Mouse (Mus musculus) G1E-ER4 (cell line): ENCODE results near the gene Gif. TPM values are rescaled to one million over a fixed set of nuclear protein-coding genes. Genes with fewer than 3 reads are reported as not detected.

ENCODE experiments used
- GATA1 ChIP-seq: IDR thresholded peaks from one replicate; pipeline ENCODE4 v1.8.0; 2012; ENCODE audit warnings: low read length, inconsistent platforms
- polyA plus RNA-seq: library from polyadenylated mRNA; stranded (reverse); fragments of >175 nt; gene quantifications from 2 replicates; pipeline ENCODE4 v1.2.3, GENCODE M21; 2012

Gene Gif
- polyA plus RNA-seq, result not detected in 2 replicates

DNA sequence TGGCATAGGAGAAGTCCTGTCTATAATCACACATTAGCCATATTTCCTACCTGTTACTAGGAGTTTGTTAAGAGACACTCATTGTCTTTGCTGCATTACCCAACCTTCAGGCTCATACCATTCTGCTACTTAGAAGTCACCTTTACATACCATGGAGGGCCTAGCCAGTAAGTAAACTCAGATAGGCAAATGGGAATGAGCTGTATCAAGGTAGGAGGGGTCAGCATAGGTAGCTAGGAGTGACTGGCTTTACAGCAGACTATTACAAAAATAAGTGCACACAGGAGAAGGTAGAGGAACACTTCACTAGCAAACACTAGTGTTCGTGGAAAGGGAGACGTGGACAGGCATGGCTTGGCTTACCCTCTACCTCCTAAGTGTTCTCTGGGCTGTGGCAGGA lies at the start of gene Gif:
Gene Gif (plus strand): TSS at position 257 of the 400 bp plus-strand sequence.
- no peak for TF ChIP-seq GATA1

DNA sequence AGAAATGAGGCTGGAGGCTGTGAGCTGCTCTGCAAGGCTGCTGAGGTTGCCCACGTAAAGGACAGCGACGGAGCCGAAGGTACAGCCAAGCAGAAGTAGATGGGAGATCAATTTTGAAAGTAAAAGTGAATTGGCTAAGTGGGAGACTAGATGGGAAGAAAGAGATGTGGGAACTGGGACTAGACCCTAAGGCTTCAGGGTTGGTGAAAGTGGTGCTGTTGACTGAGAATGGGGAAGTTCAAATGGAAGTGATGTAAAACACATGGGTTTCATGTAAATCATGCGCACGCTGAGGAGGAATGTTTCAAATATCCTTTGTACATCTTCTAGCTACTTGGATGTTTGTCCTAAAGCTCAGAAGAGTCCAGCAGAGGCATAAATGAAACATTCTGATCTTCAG lies 49.0 kb upstream of the Gif start:
- TF ChIP-seq GATA1, result no peak

DNA sequence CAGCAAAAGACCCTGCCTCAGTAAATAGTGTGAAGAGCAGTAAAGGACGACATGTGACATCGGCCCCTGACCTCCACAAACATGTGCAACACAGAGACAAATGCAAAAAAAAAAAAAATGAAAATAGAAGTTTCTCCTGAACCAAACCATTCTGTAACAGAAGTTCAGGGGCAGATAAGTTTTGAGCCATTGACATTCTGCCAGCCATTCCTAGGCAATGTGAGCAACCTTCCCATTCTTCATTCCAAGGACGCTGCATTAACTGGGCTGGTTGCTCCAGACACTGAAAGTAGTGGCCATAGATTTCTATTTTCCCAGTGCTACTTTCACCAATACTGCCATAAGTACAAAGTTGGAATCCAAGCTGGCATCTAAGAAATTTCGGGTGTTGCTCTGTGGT lies 34.9 kb upstream of the Gif start:
- TF ChIP-seq GATA1, result no peak

DNA sequence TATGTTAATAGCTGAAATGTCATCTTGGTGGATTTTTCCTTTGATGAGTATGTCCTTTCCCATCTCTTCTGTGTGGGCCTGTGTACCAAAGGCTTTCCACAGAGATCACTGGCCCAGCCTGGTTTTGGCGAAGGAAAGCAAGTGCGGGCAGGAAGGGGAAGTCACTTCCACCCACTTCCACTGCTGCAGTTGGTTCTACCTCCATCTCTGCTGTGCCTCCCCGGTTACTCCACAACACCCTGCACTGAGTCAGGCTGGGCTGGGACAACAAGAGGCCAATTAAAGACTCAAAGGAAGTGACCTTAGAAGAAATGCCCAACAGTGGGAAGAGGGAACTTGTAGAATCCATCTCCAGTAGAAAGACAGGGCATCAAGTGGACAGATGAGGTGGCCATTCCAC lies 27.3 kb upstream of the Gif start:
- no peak for TF ChIP-seq GATA1

DNA sequence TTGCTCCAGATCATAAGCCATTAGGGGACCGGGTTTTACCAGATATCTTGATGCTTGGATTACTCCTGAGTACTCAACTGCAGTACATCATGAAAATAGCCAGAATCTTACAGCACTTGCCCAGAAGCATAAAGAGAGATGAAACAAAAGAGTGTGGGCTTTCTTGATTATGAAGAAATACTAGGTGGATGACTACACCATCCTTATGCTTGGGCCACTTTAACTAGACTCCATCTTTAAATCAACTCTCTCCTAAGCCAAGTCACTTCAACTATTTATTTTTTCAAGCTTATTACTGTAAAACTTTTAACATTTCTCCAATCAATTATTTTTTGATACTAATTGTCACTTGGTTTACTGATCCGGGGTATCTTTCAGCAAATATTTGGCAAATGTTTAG lies 23.5 kb upstream of the Gif start:
- TF ChIP-seq GATA1, result no peak

DNA sequence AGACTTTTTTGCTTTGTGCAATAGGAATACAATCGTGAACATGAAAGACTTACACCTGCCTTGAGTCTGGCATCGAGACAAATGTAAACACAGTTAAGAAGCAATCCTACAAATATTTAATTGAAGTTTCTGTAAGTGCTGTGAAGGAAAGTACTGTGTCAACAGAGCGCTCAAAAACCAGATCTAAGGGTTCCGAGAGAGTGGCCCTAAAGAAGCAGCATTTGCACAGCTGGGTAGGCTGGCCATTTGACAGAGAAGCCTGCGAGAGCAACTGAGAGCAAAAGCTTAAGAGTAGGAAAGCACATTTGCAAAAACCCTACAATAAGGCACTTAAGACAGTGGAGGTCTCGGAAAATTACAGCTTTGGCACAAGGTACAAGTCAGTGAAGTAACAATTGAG lies 23.1 kb upstream of the Gif start:
- no peak for TF ChIP-seq GATA1

DNA sequence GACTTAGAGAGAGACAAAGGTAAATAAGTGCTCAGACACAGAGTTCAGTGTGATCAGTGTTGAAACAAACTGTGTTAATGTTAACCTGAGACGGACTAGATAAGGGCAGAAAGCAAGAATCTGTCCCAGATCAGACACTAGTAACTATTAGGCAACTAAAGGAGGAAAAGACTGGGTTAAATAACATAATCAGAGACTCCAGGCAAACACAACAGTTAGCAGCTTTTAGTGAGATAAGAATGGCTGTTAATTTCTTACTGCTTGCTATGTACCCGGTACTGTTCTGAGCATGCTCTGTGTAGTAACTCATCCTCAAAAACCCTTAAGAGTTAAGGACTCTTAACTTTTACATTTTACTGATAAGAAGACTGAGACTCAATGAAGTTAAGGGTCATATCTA lies 21.4 kb upstream of the Gif start:
- peak; percentile 49 for TF ChIP-seq GATA1

DNA sequence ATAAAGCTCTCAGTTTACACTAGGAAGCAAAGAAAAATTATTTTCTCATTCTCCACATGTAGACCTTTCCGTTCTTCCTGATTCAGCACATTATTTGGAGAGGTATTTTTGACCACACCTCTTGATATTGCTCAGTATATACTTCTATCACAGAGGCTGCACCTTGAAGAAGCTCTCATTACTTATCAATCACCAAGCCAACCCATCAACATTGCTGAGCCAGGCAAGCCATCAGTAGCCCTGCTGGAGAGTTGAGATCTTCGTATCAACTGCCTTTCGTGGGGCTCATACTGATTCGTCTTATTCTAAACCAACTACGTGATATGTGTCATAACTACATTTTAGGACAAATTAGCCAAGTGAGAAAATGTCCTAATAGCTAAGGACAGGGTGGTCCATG lies 20.1 kb upstream of the Gif start:
- TF ChIP-seq GATA1, result no peak

DNA sequence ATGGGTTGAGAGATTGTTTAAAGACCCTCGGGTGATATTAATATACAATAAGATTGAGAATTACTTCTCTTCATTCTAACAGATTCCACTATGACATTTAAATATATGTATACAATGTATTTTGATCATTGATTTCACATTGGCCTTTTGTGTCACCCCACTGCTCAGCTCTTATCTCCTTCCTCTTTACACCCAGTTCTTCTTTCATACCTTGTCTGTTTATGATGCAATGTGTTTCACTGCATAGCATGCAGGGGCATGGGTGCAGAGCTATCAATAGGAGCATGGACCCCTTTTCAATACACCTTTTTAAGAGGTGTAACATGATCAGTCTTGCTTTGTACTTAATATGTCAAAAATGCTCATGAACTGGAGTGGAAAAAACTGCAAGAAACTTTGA lies 17.1 kb upstream of the Gif start:
- TF ChIP-seq GATA1, result no peak

DNA sequence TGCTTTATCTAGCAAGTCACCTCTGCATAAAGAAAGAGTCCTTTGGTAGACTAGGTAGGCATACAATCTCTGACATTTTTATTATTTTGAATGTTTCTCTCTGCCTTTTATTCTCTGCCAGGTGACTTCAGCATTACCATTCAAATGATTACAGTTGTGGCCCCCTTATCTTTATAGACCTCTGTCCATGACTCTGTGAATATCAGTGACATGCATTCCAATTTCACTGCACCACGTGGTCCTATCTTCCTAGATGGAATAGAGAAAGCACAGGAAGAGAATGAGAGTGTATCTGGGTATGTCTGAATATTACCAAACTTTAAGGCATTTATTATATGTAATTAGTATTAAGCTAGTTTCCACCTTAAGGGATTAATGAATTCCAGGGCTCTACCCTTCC lies 10.9 kb upstream of the Gif start:
- no peak for TF ChIP-seq GATA1

DNA sequence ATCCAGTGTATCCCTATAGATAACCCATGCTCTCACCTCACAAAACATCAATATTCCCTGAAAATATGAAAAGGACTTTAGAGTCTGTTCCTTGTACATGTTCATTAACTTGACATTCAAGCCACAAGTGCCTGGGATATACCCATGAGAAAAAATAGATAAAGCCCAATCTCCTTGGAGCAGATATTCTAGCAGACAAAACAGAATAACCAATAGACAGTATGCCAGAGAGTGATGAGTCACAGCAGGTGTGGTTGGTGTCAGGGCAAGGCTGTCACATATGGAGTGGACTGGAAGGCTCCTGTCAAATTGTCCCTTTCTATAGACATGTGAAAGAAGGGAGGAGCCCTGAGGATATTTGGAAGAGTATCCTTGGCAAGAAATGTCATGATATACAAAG lies 1.7 kb upstream of the Gif start:
- no peak for TF ChIP-seq GATA1

DNA sequence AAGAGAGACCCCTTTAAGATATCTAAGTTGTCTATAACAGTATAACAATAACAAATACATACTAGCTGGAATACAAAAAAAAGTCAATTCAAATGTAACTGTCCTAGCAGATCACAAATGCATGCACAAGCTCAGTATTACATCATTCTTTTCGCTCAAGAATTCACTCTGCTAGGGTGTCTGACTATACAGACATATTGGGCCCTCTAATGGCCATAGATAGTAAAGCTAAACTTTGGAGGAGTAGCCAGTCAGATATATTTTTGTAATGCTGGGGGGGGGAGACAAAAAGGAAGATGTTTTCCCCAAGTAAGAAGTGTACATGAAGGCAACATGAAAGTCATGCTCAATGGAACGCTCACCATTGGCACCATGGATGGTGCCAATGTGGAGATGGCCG lies 17.7 kb downstream of the Gif start:
- TF ChIP-seq GATA1, result no peak

DNA sequence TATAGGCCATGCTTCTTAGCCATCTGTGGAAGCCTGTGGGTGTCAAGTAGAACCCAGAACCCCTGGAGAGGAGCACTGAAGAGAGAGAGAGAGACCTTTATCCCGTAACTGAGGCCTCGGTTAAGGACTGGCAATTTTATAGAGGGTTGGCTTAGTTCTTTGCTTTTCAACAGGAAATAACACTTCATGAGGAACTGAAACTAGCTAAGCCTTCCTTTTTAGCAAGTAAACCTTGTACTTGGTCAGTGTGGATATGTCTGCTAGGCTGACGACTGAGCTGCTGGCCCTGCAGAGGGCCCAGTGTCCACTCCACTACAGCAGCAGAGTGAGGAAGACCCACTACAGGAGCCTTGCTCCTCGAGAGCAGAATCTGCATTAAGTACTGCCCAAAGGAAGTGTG lies 19.1 kb downstream of the Gif start:
- TF ChIP-seq GATA1, result no peak

DNA sequence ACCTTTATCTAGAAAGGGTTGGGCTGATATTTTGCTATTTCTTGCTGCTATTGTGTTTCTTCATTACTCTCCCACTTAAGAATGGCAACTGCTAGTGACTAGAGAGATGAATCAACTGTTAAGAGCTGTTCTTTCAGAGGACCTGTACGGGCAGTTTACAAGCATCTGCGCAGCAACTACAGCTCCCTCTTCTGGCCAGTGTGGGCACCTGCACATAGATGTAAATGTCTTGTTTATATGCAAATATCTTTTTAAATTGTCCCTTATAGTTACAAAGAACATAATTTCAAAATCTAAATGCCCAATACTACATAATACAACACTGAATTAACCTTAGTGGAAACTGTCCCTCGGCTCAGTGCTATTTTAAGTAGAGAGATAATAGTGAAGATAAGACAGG lies 20.8 kb downstream of the Gif start:
- TF ChIP-seq GATA1, result no peak

DNA sequence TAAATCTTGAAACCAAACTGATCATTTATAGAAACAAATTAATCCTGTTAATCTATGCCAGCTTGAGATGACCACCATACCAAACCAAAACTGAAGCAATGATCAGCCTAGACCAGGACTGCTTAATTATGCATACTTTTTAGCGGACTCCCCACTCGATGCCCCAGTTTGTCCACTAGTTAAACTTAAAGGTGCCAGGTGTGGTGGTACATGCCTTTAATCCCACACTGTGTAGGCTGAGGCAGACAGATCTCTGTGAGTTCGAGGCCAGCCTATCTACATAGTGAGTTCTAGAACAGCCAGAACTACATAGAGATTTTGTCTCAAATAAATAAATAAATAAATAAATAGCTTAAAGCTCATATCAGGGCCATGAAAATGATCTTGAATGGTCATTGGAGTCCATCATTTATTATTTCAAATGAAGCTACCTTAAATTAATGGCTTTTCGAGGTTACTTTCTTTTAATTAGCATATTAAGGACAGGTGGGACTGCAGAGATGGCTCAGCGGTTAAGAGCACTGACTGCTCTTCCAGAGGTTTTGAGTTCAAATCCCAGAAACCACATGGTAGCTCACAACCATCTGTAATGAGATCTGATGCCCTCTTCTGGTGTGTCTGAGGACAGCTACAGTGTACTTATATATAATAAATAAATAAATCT lies 22.0 kb downstream of the Gif start:
- TF ChIP-seq GATA1, result no peak

DNA sequence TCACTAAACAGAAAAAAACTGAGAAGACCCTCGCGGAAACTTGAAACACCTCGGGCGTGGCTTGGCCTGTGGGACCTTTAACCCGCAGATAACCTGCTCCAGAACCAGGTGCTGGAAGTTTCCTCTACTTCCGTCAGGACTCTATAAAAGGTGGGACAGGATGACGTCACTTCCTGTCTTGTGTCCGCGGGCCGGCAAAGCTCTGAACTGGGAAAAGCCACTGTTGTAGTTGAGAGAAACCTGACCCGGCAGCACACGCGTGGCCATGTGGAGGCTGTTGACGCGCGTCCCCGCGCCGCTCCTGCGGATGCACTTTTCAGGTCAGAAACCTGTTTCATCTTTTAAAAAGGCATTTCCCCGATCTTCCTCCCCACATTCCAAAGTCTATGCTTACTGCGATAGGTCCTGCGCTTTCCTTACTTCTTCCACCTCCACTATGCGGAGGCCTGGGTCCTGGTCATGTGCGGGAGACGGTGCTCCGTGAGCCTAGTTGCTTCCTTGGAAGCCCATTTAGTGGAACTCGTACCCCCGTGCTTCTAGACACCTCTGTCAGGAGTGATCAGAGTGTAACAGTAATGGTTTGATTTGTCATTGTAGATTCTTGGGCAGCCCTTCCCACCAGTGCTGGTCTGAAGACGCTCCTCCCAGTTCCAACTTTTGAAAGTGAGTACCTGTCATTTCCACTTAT lies 23.0 kb downstream of the Gif start, which contains the start of gene Mrpl16:
Gene Mrpl16 (plus strand): TSS at position 187 of the 688 bp plus-strand sequence.
- TF ChIP-seq GATA1, result no peak

DNA sequence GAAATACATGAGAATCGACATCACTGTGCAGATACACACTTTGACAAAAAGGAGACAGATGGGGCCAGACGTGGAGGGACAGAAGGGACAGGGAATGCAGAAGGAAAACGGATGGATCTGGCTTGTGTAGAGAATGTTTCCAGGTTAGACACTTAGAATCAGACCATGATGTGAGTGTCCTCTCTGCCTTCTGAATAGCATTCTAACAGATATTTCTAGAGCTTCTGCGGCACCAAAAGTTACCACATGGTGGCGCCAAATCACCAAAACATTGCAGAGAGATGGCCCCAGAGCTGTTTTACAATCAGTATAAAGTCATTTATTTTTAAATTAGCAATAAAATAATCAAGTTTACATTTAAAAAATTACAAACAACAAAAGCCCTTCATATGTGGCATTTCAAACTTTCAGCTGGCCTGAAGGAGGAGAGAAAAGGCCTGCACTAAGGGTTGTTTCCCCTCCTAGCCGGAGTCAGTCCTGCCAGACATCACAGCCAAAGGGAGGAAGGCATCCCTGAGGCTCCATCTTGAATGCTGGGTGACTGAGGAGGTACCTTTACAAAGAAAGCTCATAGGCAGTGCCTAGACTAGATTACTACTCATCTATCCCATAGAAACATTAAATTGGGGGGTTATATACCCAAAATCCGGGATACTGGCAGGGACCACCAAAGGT lies 30.0 kb downstream of the Gif start:
- no peak for TF ChIP-seq GATA1
